Mouse (Mus musculus) megakaryocyte progenitor cell, adult 5-6 weeks (primary cell): ENCODE data around the gene Kit. TPM values are rescaled to one million over a fixed set of nuclear protein-coding genes. Genes with fewer than 3 reads are reported as not detected.
A peak's percentile ranks its signal among the peaks of the same experiment; 100 is the strongest.

Experiments
- ATAC-seq: replicated peaks from 2 replicates; pipeline ENCODE4 v1.8.0; 2016; ENCODE audit warnings: mild to moderate bottlenecking, moderate TSS enrichment, inconsistent platforms; ENCODE audit not compliant: poor library complexity
- total RNA-seq, 2 experiments: library from RNA; stranded (forward) in 1 of 2; stranded (reverse) in 1 of 2; fragments of 157-497, 149-512 nt in 1 of 2; fragments of 200-1000 nt in 1 of 2; gene quantifications; 2 replicates each; pipeline versions ENCODE4 v1.2.3 to v1.2.4; 2015 to 2017

The Kit gene
- total RNA-seq (2015) (170 and 204 TPM in 2 replicates), total RNA-seq (2017) (88.1 and 106 TPM in 2 replicates)

- peak; percentile 81 for ATAC-seq
These were observed at the start of gene Kit for GRCm38 (mm10) chr5:75574852-75575566. TSS of gene Kit (plus strand) at chr5:75574916.

- no peak; the same call in 1 of the 2 replicates for ATAC-seq
These were observed 38.6 kb upstream of the Kit start for GRCm38 (mm10) chr5:75536156-75536555.

GRCm38 (mm10) chr5:75537717-75538116 lies 37.0 kb upstream of the Kit start:
- ATAC-seq, result no peak

GRCm38 (mm10) chr5:75538458-75538857 lies 36.3 kb upstream of the Kit start:
- no peak for ATAC-seq

- no peak for ATAC-seq
These were observed 35.6 kb upstream of the Kit start for GRCm38 (mm10) chr5:75539098-75539497.

GRCm38 (mm10) chr5:75543757-75544156 lies 31.0 kb upstream of the Kit start:
- ATAC-seq, result no peak

- ATAC-seq, result no peak
These were observed 30.0 kb upstream of the Kit start for GRCm38 (mm10) chr5:75544472-75545264.

- no peak for ATAC-seq
These were observed 29.5 kb upstream of the Kit start for GRCm38 (mm10) chr5:75545265-75545643.

GRCm38 (mm10) chr5:75553021-75553420 lies 21.7 kb upstream of the Kit start:
- no peak for ATAC-seq

- ATAC-seq, result no peak
These were observed 17.1 kb upstream of the Kit start for GRCm38 (mm10) chr5:75557636-75558035.

GRCm38 (mm10) chr5:75559291-75559690 lies 15.4 kb upstream of the Kit start:
- no peak for ATAC-seq

GRCm38 (mm10) chr5:75561231-75561630 lies 13.5 kb upstream of the Kit start:
- ATAC-seq, result no peak

- ATAC-seq, result no peak
These were observed 415 bp upstream of the Kit start for GRCm38 (mm10) chr5:75574151-75574851.

GRCm38 (mm10) chr5:75575567-75576515 lies 1.1 kb downstream of the Kit start:
- peak; percentile 59 for ATAC-seq

GRCm38 (mm10) chr5:75576741-75577140 lies 2.0 kb downstream of the Kit start:
- no peak for ATAC-seq

GRCm38 (mm10) chr5:75578141-75578540 lies 3.4 kb downstream of the Kit start:
- ATAC-seq, result no peak

GRCm38 (mm10) chr5:75579244-75579643 lies 4.5 kb downstream of the Kit start:
- ATAC-seq, result no peak

GRCm38 (mm10) chr5:75579646-75580268 lies 5.0 kb downstream of the Kit start:
- ATAC-seq, result peak; percentile 5; the same call in 1 of the 2 replicates

GRCm38 (mm10) chr5:75581926-75582325 lies 7.2 kb downstream of the Kit start:
- no peak for ATAC-seq

- ATAC-seq, result no peak
These were observed 13.1 kb downstream of the Kit start for GRCm38 (mm10) chr5:75587781-75588180.
